Mouse (Mus musculus) common myeloid progenitor, adult 5-6 weeks (primary cell): ENCODE results near the gene Elovl2. TPM values are rescaled to one million over a fixed set of nuclear protein-coding genes. Genes with fewer than 3 reads are reported as not detected.
"Not testable (repeated sequence)": the region's sequence is repeated elsewhere in the genome, so short reads cannot be mapped to it uniquely, and the experiment has no call there.

Source experiments
- ATAC-seq: replicated peaks from 2 replicates; pipeline ENCODE4 v1.8.0; 2016; ENCODE audit warnings: low read depth, mild to moderate bottlenecking, moderate TSS enrichment, inconsistent platforms; ENCODE audit not compliant: poor library complexity, severe bottlenecking
- total RNA-seq: library from RNA; stranded (forward); fragments of 200-1000, 187-1606 nt; gene quantifications from 2 replicates; pipeline ENCODE4 v1.2.3, GENCODE M21; 2017

The Elovl2 gene
- total RNA-seq, 1 experiment from 2014 or later, result not detected

- ATAC-seq, result 0 out of 2 replicates have a peak, but pooled peaks have one; percentile 10
Observed at GRCm38 (mm10) chr13:41235845-41236741, 15.9 kb upstream of the Elovl2 start.

GRCm38 (mm10) chr13:41235181-41235580 is 15.0 kb upstream of the Elovl2 start:
- ATAC-seq, result no peak

GRCm38 (mm10) chr13:41233241-41233640 is 13.0 kb upstream of the Elovl2 start:
- ATAC-seq, result no peak

GRCm38 (mm10) chr13:41232209-41232608 is 12.0 kb upstream of the Elovl2 start:
- no peak for ATAC-seq

- ATAC-seq, result no peak
Observed at GRCm38 (mm10) chr13:41231389-41231983, 11.3 kb upstream of the Elovl2 start.

GRCm38 (mm10) chr13:41230256-41230655 is 10.1 kb upstream of the Elovl2 start:
- ATAC-seq, result peak; percentile 96

GRCm38 (mm10) chr13:41228060-41228459 is 7.9 kb upstream of the Elovl2 start:
- no peak for ATAC-seq

- no peak for ATAC-seq
Observed at GRCm38 (mm10) chr13:41226513-41226912, 6.3 kb upstream of the Elovl2 start.

GRCm38 (mm10) chr13:41219687-41220303 is 410 bp downstream of the Elovl2 start:
- ATAC-seq, result peak; percentile 35; the same call in 1 of the 2 replicates

- no peak for ATAC-seq
Observed at GRCm38 (mm10) chr13:41219056-41219455, 1.1 kb downstream of the Elovl2 start.

- no peak for ATAC-seq
Observed at GRCm38 (mm10) chr13:41216236-41216635, 4.0 kb downstream of the Elovl2 start.

- no peak for ATAC-seq
Observed at GRCm38 (mm10) chr13:41215669-41216068, 4.5 kb downstream of the Elovl2 start.

GRCm38 (mm10) chr13:41212558-41213322 is 7.5 kb downstream of the Elovl2 start:
- ATAC-seq, result no peak

- no peak for ATAC-seq
Observed at GRCm38 (mm10) chr13:41211276-41211675, 8.9 kb downstream of the Elovl2 start.

- ATAC-seq, result no peak
Observed at GRCm38 (mm10) chr13:41206241-41206640, 14.0 kb downstream of the Elovl2 start.

- ATAC-seq, result not testable (repeated sequence)
Observed at GRCm38 (mm10) chr13:41205568-41205967, 14.6 kb downstream of the Elovl2 start.

- ATAC-seq, result no peak
Observed at GRCm38 (mm10) chr13:41203691-41204090, 16.5 kb downstream of the Elovl2 start.

- no peak for ATAC-seq
Observed at GRCm38 (mm10) chr13:41203289-41203688, 16.9 kb downstream of the Elovl2 start.

- ATAC-seq, result no peak
Observed at GRCm38 (mm10) chr13:41200861-41201260, 19.3 kb downstream of the Elovl2 start.

- no peak for ATAC-seq
Observed at GRCm38 (mm10) chr13:41195640-41196333, 24.4 kb downstream of the Elovl2 start.
